Mouse (Mus musculus) lung, embryonic 14.5 days (tissue): Measurements from ENCODE around the gene Trim46. TPM values are rescaled to one million over a fixed set of nuclear protein-coding genes. Genes with fewer than 3 reads are reported as not detected.
A peak's percentile ranks its signal among the peaks of the same experiment; 100 is the strongest.

ENCODE experiments used
- ATAC-seq: fragments of 200-750 bp; cut with Nextera tagmentation; 2 replicates; pipeline ENCODE4 v1.8.0; 2017; ENCODE audit warnings: mild to moderate bottlenecking, moderate TSS enrichment, moderate library complexity; ENCODE audit not compliant: insufficient read depth
- DNase-seq: peaks from one replicate; pipeline ENCODE4 v3.0.0-alpha.2; 2015
- H3K27ac ChIP-seq: fragments of 300-500 bp; sonication (generic); 2 replicates; pipeline ENCODE4 v1.5.1; 2014; ENCODE audit warnings: low read depth, mild to moderate bottlenecking, moderate library complexity
- H3K27me3 ChIP-seq: fragments of 300-500 bp; sonication (generic); 2 replicates; pipeline ENCODE4 v1.6.1; 2014; ENCODE audit warnings: low read length, control low read depth; ENCODE audit not compliant: insufficient read depth
- H3K36me3 ChIP-seq: fragments of 300-500 bp; sonication (generic); 2 replicates; pipeline ENCODE4 v1.6.1; 2014; ENCODE audit warnings: control low read depth; ENCODE audit not compliant: insufficient read depth
- H3K4me1 ChIP-seq: fragments of 300-500 bp; sonication (generic); 2 replicates; pipeline ENCODE4 v1.6.1; 2014; ENCODE audit warnings: antibody characterized with exemption, control low read depth; ENCODE audit not compliant: insufficient read depth
- H3K4me2 ChIP-seq: fragments of 300-500 bp; sonication (generic); 2 replicates; pipeline ENCODE4 v1.6.1; 2014; ENCODE audit warnings: mild to moderate bottlenecking
- H3K4me3 ChIP-seq: fragments of 300-500 bp; sonication (generic); 2 replicates; pipeline ENCODE4 v1.5.1; 2014; ENCODE audit warnings: low read depth, low read length
- H3K9ac ChIP-seq: fragments of 300-500 bp; sonication (generic); 2 replicates; pipeline ENCODE4 v1.6.1; 2014
- H3K9me3 ChIP-seq: fragments of 300-500 bp; sonication (generic); 2 replicates; pipeline ENCODE4 v1.6.1; 2016; ENCODE audit warnings: low read depth, low read length, control low read depth
- CTCF ChIP-seq: IDR thresholded peaks from 2 replicates; pipeline ENCODE4 v1.5.1; 2016; ENCODE audit warnings: antibody characterized with exemption, low read depth
- WGBS: fragments of 180-500 bp; shearing (Covaris S2); extraction: QIAGEN DNeasy Blood & Tissue Kit; methylation state at CpG from one replicate; pipeline ENCODE4 v1.1.7; 2014; 5-methylcytosine and 5-hydroxymethylcytosine counted together
- microRNA counts: library from miRNA; unstranded; fragments of <30 nt; microRNA quantifications from one replicate; lab custom pipeline; 2016
- microRNA-seq: library from miRNA; unstranded; fragments of <30 nt; microRNA quantifications from one replicate; pipeline ENCODE4, GENCODE M21; 2016; ENCODE audit warnings: borderline number of aligned reads
- polyA plus RNA-seq: library from polyadenylated mRNA; unstranded; fragments of >200 nt; fragmentation: Nextera tagmentation; extraction: Ambion mirVana; gene quantifications from 2 replicates; pipeline ENCODE4 v1.2.1, GENCODE M21; 2014

Gene Trim46
- polyA plus RNA-seq, 1 experiment from 2014 or later = 6.3 TPM

DNA sequence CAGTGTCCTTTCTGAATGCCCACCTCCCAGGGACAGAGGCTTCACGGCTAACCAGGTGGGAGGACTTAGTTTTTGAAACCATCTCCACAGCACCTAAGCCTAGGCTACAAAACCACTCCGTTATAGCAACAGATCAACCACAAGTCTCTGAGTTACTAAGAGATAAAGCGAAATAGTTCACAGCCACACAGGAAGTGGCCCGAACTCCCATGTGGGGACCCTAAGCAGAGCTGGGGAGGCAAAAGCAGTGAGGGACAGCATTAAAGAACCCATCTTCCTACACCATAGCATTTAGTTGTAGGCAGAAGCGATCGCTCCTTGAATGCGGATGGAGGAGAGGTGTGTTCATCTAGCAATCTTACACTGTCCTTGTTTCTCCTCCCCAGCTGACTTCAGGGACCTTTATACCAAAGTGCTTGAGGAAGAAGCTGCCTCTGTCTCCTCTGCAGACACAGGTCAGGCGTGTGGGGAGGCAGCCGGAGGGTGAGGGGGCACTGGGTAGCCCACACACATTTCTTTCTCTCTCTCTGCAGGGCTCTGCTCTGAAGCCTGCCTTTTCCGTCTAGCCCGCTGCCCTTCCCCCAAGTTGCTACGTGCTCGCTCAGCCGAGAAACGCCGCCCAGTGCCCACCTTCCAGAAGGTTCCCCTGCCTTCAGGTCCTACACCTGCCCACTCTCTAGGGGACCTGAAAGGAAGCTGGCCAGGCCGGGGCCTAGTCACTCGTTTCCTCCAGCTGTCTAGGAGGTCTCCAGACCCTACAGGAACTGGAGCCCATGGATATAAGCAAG is 58.2 kb downstream of the Trim46 start:
- peaks cover 15% of the 10 kb centered on the region for H3K36me3 ChIP-seq
- H3K27ac ChIP-seq = no peak overlapping the region
- 0 out of 2 replicates have a peak, but pooled peaks cover 7% of the 10 kb centered on the region for H3K4me1 ChIP-seq
- no peak for TF ChIP-seq CTCF
- ATAC-seq (no peak), DNase-seq (no peak)
- no peak overlapping the region for H3K4me2 ChIP-seq
- 73% methylated on average over 18 of the region's 18 CpGs for WGBS
- H3K27me3 ChIP-seq = no peaks in the 10 kb centered on the region
- H3K9me3 ChIP-seq = no peaks in the 10 kb centered on the region
- H3K9ac ChIP-seq = no peak overlapping the region
- H3K4me3 ChIP-seq = no peak overlapping the region

DNA sequence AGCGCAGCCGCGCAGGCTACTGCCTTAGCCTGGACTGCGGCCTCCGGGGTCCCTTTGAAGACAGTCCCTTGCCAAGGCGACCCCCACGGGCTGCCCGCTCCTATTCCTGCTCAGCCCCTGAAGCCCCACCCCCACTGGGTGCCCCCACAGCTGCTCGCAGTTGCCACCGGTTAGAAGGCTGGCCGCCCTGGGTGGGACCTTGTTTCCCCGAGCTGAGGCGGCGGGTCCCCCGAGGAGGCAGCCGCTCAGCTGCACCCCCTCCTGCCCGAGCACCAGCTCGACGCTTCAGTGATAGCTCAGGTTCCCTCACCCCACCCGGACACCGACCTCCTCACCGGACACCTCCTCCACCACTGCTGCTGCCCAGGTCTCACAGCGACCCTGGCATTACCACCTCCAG is 58.9 kb downstream of the Trim46 start:
- Histone ChIP-seq H3K4me3 (no peak overlapping the region), H3K9ac (no peak overlapping the region; the same call in 1 of the 2 replicates), H3K36me3 (peaks cover 19% of the 10 kb centered on the region), H3K9me3 (no peaks in the 10 kb centered on the region), H3K27ac (no peak overlapping the region), H3K4me1 (0 out of 2 replicates have a peak, but pooled peaks cover 7% of the 10 kb centered on the region), H3K4me2 (no peak overlapping the region), H3K27me3 (no peaks in the 10 kb centered on the region)
- ATAC-seq = no peak
- TF ChIP-seq CTCF = no peak
- no peak for DNase-seq
- 36% methylated on average over 23 of the region's 23 CpGs for WGBS

MicroRNA genes within 50 kb of the gene (microRNA counts, 519-probe panel; counts per million panel counts)
- 2,506 counts per million, percentile 44 among the panel's probes with 10 or more counts for microRNA mmu-miR-92b (lab: Ali Mortazavi, UCI)

Small RNAs within 50 kb of the gene (microRNA-seq; reads per million reads assigned to microRNA genes)
- 1,659 reads per million, percentile 77 among the genes with 10 or more reads in this experiment for gene Mir92b

Other genes with a start within 250 kb of the Trim46 start
- gene Rusc1, start 153.0 kb downstream of the Trim46 start, polyA plus RNA-seq = 11.2 and 13.9 TPM in 2 replicates
- gene Gm43738, start 145.2 kb downstream of the Trim46 start, polyA plus RNA-seq = not detected in 2 replicates
- 164 and 177 TPM in 2 replicates for gene Fdps, start 144.3 kb downstream of the Trim46 start, polyA plus RNA-seq
- 0.08 TPM in 1 of 2 replicates, not detected in the other for gene Pklr, start 110.2 kb downstream of the Trim46 start, polyA plus RNA-seq
- gene Hcn3, start 86.1 kb downstream of the Trim46 start, polyA plus RNA-seq = 0.47 and 0.61 TPM in 2 replicates
- gene Clk2, start 81.5 kb downstream of the Trim46 start, polyA plus RNA-seq = 26.1 and 26.4 TPM in 2 replicates
- gene Scamp3, start 68.8 kb downstream of the Trim46 start, polyA plus RNA-seq = 90.2 and 98.9 TPM in 2 replicates
- 18.2 and 19.4 TPM in 2 replicates for gene Fam189b, start 63.2 kb downstream of the Trim46 start, polyA plus RNA-seq
- gene Gba, start 43.4 kb downstream of the Trim46 start, polyA plus RNA-seq = 34.4 and 35.5 TPM in 2 replicates
- gene Thbs3, start 31.1 kb downstream of the Trim46 start, polyA plus RNA-seq = 33.6 and 39.9 TPM in 2 replicates
- gene Mtx1, start 19.2 kb downstream of the Trim46 start, polyA plus RNA-seq = 193 and 212 TPM in 2 replicates
- gene Muc1, start 17.3 kb downstream of the Trim46 start, polyA plus RNA-seq = 43.0 and 50.4 TPM in 2 replicates
- 293 and 312 TPM in 2 replicates for gene Krtcap2, start 343 bp downstream of the Trim46 start, polyA plus RNA-seq
- gene Dpm3, start 13.0 kb upstream of the Trim46 start, polyA plus RNA-seq = 118 and 119 TPM in 2 replicates
- 58.5 and 60.2 TPM in 2 replicates for gene Slc50a1, start 24.3 kb upstream of the Trim46 start, polyA plus RNA-seq
- gene Efna1, start 34.8 kb upstream of the Trim46 start, polyA plus RNA-seq = 68.3 and 70.4 TPM in 2 replicates
- gene Efna3, start 76.7 kb upstream of the Trim46 start, polyA plus RNA-seq = 4.7 and 5.8 TPM in 2 replicates
- gene Efna4, start 91.7 kb upstream of the Trim46 start, polyA plus RNA-seq = 24.6 and 27.0 TPM in 2 replicates
- gene Adam15, start 103.7 kb upstream of the Trim46 start, polyA plus RNA-seq = 32.7 and 36.7 TPM in 2 replicates
- 0.17 TPM in 1 of 2 replicates, not detected in the other for gene Dcst2, start 115.7 kb upstream of the Trim46 start, polyA plus RNA-seq
- 0.11 TPM in 1 of 2 replicates, not detected in the other for gene Dcst1, start 118.9 kb upstream of the Trim46 start, polyA plus RNA-seq
- 1.6 and 1.7 TPM in 2 replicates for gene Zbtb7b, start 148.5 kb upstream of the Trim46 start, polyA plus RNA-seq
- 0.19 and 0.33 TPM in 2 replicates for gene Lenep, start 156.5 kb upstream of the Trim46 start, polyA plus RNA-seq
- 18.1 and 18.2 TPM in 2 replicates for gene Flad1, start 165.6 kb upstream of the Trim46 start, polyA plus RNA-seq
- 655 and 692 TPM in 2 replicates for gene Cks1b, start 172.1 kb upstream of the Trim46 start, polyA plus RNA-seq
- gene Shc1, start 172.1 kb upstream of the Trim46 start, polyA plus RNA-seq = 69.5 and 75.2 TPM in 2 replicates
- gene Pygo2, start 183.9 kb upstream of the Trim46 start, polyA plus RNA-seq = 54.0 and 56.8 TPM in 2 replicates
- gene Pbxip1, start 190.4 kb upstream of the Trim46 start, polyA plus RNA-seq = 13.6 and 14.7 TPM in 2 replicates
- 46.2 and 48.0 TPM in 2 replicates for gene Pmvk, start 208.2 kb upstream of the Trim46 start, polyA plus RNA-seq